Mouse (Mus musculus): ENCODE data around the gene Gm4141. TPM values are rescaled to one million over a fixed set of nuclear protein-coding genes. Genes with fewer than 3 reads are reported as not detected.
"Not testable (repeated sequence)": the region's sequence is repeated elsewhere in the genome, so short reads cannot be mapped to it uniquely, and the experiment has no call there.

Gene Gm4141
- polyA plus RNA-seq (2014; fragmentation: Nextera tagmentation; extraction: Ambion mirVana), result not detected in 2 replicates

- not testable (repeated sequence) for H3K27me3 ChIP-seq (replicated peaks; ENCODE audit: control insufficient read depth, insufficient read depth, low read length); H3K4me2 ChIP-seq (ENCODE audit: low read depth, low read length); H3K9me3 ChIP-seq (ENCODE audit: control insufficient read depth, low read length); H3K9ac ChIP-seq (ENCODE audit: low read depth, low read length); ATAC-seq (ENCODE audit: low read depth); H3K4me3 ChIP-seq (ENCODE audit: low read depth, low read length); H3K36me3 ChIP-seq (ENCODE audit: control insufficient read depth, insufficient read depth, low read length); H3K27ac ChIP-seq (replicated peaks; ENCODE audit: low read depth, low read length); H3K4me1 ChIP-seq (ENCODE audit: control insufficient read depth, insufficient read depth, low read length); DNase-seq (ENCODE audit: low spot score)
- no CpG with 5 or more reads among the region's 3 CpGs for WGBS
Measured at GRCm38 (mm10) chr7:20576141-20576540, at the start of gene Gm4141. TSS of gene Gm4141 (minus strand) at chr7:20576241.

- not testable (repeated sequence) for H3K4me3 ChIP-seq (ENCODE audit: low read depth, low read length); H3K36me3 ChIP-seq (ENCODE audit: control insufficient read depth, insufficient read depth, low read length); DNase-seq (ENCODE audit: low spot score); H3K9me3 ChIP-seq (ENCODE audit: control insufficient read depth, low read length); H3K27ac ChIP-seq (replicated peaks; ENCODE audit: low read depth, low read length); H3K27me3 ChIP-seq (replicated peaks; ENCODE audit: control insufficient read depth, insufficient read depth, low read length); H3K4me2 ChIP-seq (ENCODE audit: low read depth, low read length); H3K4me1 ChIP-seq (ENCODE audit: control insufficient read depth, insufficient read depth, low read length); H3K9ac ChIP-seq (ENCODE audit: low read depth, low read length); ATAC-seq (ENCODE audit: low read depth)
- WGBS, result 84% methylated on average over 3 of the region's 5 CpGs
Measured at GRCm38 (mm10) chr7:20598921-20599320, 22.9 kb upstream of the Gm4141 start, which contains the start of gene Gm4513. TSS of gene Gm4513 (minus strand) at chr7:20599021.

- H3K27ac ChIP-seq (replicated peaks; ENCODE audit: low read depth, low read length); H3K27me3 ChIP-seq (replicated peaks; ENCODE audit: control insufficient read depth, insufficient read depth, low read length); H3K4me1 ChIP-seq (ENCODE audit: control insufficient read depth, insufficient read depth, low read length); ATAC-seq (ENCODE audit: low read depth); H3K36me3 ChIP-seq (ENCODE audit: control insufficient read depth, insufficient read depth, low read length); H3K9ac ChIP-seq (ENCODE audit: low read depth, low read length); H3K9me3 ChIP-seq (ENCODE audit: control insufficient read depth, low read length); H3K4me2 ChIP-seq (ENCODE audit: low read depth, low read length); H3K4me3 ChIP-seq (ENCODE audit: low read depth, low read length); DNase-seq (ENCODE audit: low spot score): not testable (repeated sequence)
- WGBS, result no CpG with 5 or more reads among the region's 1 CpGs
Measured at GRCm38 (mm10) chr7:20545657-20546056, 30.4 kb downstream of the Gm4141 start, which contains the start of gene Gm5726. TSS of gene Gm5726 (minus strand) at chr7:20545757.

- H3K4me1 ChIP-seq (ENCODE audit: control insufficient read depth, insufficient read depth, low read length); H3K27ac ChIP-seq (replicated peaks; ENCODE audit: low read depth, low read length); H3K27me3 ChIP-seq (replicated peaks; ENCODE audit: control insufficient read depth, insufficient read depth, low read length); H3K9me3 ChIP-seq (ENCODE audit: control insufficient read depth, low read length); H3K9ac ChIP-seq (ENCODE audit: low read depth, low read length); H3K4me2 ChIP-seq (ENCODE audit: low read depth, low read length); DNase-seq (ENCODE audit: low spot score); ATAC-seq (ENCODE audit: low read depth); H3K36me3 ChIP-seq (ENCODE audit: control insufficient read depth, insufficient read depth, low read length); H3K4me3 ChIP-seq (ENCODE audit: low read depth, low read length): not testable (repeated sequence)
- WGBS, result no CpG with 5 or more reads among the region's 3 CpGs
Measured at GRCm38 (mm10) chr7:20533537-20533936, 42.5 kb downstream of the Gm4141 start, which contains the start of gene Vmn1r104. TSS of gene Vmn1r104 (plus strand) at chr7:20533837.

Other genes with a start within 250 kb of the Gm4141 start
- gene Gm4133, start 242.2 kb downstream of the Gm4141 start, polyA plus RNA-seq (2014; fragmentation: Nextera tagmentation; extraction: Ambion mirVana), result not detected in 2 replicates
- not detected in 2 replicates for gene Gm5728, start 200.8 kb downstream of the Gm4141 start, polyA plus RNA-seq (2014; fragmentation: Nextera tagmentation; extraction: Ambion mirVana)
- not detected in 2 replicates for gene Vmn1r100, start 158.3 kb downstream of the Gm4141 start, polyA plus RNA-seq (2014; fragmentation: Nextera tagmentation; extraction: Ambion mirVana)
- not detected in 2 replicates for gene Vmn1r101, start 133.6 kb downstream of the Gm4141 start, polyA plus RNA-seq (2014; fragmentation: Nextera tagmentation; extraction: Ambion mirVana)
- not detected in 2 replicates for gene Gm10670, start 101.3 kb downstream of the Gm4141 start, polyA plus RNA-seq (2014; fragmentation: Nextera tagmentation; extraction: Ambion mirVana)
- not detected in 2 replicates for gene Vmn1r103, start 65.7 kb downstream of the Gm4141 start, polyA plus RNA-seq (2014; fragmentation: Nextera tagmentation; extraction: Ambion mirVana)
- not detected in 2 replicates for gene Vmn1r104, start 42.4 kb downstream of the Gm4141 start, polyA plus RNA-seq (2014; fragmentation: Nextera tagmentation; extraction: Ambion mirVana)
- not detected in 2 replicates for gene Gm5726, start 30.5 kb downstream of the Gm4141 start, polyA plus RNA-seq (2014; fragmentation: Nextera tagmentation; extraction: Ambion mirVana)
- gene Gm4513, start 22.8 kb upstream of the Gm4141 start, polyA plus RNA-seq (2014; fragmentation: Nextera tagmentation; extraction: Ambion mirVana), result not detected in 2 replicates
- gene Vmn1r107, start 92.7 kb upstream of the Gm4141 start, polyA plus RNA-seq (2014; fragmentation: Nextera tagmentation; extraction: Ambion mirVana), result not detected in 2 replicates
- gene Vmn1r111, start 127.0 kb upstream of the Gm4141 start, polyA plus RNA-seq (2014; fragmentation: Nextera tagmentation; extraction: Ambion mirVana), result not detected in 2 replicates
- gene Gm10668, start 154.4 kb upstream of the Gm4141 start, polyA plus RNA-seq (2014; fragmentation: Nextera tagmentation; extraction: Ambion mirVana), result not detected in 2 replicates
- gene Vmn1r112, start 194.9 kb upstream of the Gm4141 start, polyA plus RNA-seq (2014; fragmentation: Nextera tagmentation; extraction: Ambion mirVana), result not detected in 2 replicates
- gene Vmn1r113, start 211.0 kb upstream of the Gm4141 start, polyA plus RNA-seq (2014; fragmentation: Nextera tagmentation; extraction: Ambion mirVana), result not detected in 2 replicates
- not detected in 2 replicates for gene Vmn1r114, start 235.9 kb upstream of the Gm4141 start, polyA plus RNA-seq (2014; fragmentation: Nextera tagmentation; extraction: Ambion mirVana)